Comparison of ENCODE assay signal across 11 mouse cellular contexts in genomic region chr4:145104917-145105316, GRCm38 (mm10).
DNase-seq lines count a peak whose midpoint lies in the region; ATAC-seq lines count a peak whose summit lies in the region.
"Had no signal": no experiment of that assay in that cellular context is flagged by ENCODE, and none has a peak within 500 bp of the region (broad histone marks: within the 10 kb centered on the region; RNA-seq: fewer than 3 reads in every experiment).

No protein-coding gene starts in this region.

- ATAC-seq in neural tube, embryonic 11.5 days (ENCODE audit: insufficient read depth, low FRiP score, low TSS enrichment): peak; percentile 80

- DNase-seq in cerebellum, adult 9-11 months: peak; percentile 19
- DNase-seq in cerebellum, adult 9-10 months: no peak
- DNase-seq in neural tube, embryonic 11.5 days (ENCODE audit: low spot score): peak; percentile 35
- no peak for DNase-seq in neural tube, embryonic 10.5 days (ENCODE audit: extremely low spot score, low spot score)
- DNase-seq in midbrain, embryonic 10.5 days (ENCODE audit: low spot score): peak; percentile 39
- DNase-seq in MN1 (ENCODE audit: low spot score): no peak
- no peak for DNase-seq in testis, postnatal 14 days (ENCODE audit: low spot score)
- no peak for DNase-seq in ovary, postnatal 36 days (ENCODE audit: low spot score)
- DNase-seq: cerebellum, adult 11 months; gastrocnemius, postnatal 36 days; kidney, adult 9 months had no signal

- no peaks in the 10 kb centered on the region for H3K4me1 ChIP-seq in neural tube, embryonic 11.5 days (ENCODE audit: control insufficient read depth, insufficient read depth, low read length)
- H3K4me1 ChIP-seq in midbrain, embryonic 10.5 days: peaks cover 18% of the 10 kb centered on the region

- H3K4me3 ChIP-seq in neural tube, embryonic 11.5 days (ENCODE audit: low read depth, low read length): no peak overlapping the region
- no peak overlapping the region for H3K4me3 ChIP-seq in midbrain, embryonic 10.5 days

- no peaks in the 10 kb centered on the region for H3K27me3 ChIP-seq in neural tube, embryonic 11.5 days (ENCODE audit: control insufficient read depth, insufficient read depth, low read length)
- H3K27me3 ChIP-seq in midbrain, embryonic 10.5 days (ENCODE audit: low read depth, poor library complexity, severe bottlenecking): no peaks in the 10 kb centered on the region

- no peak overlapping the region for H3K9ac ChIP-seq in neural tube, embryonic 11.5 days (ENCODE audit: low read length)

- no peak overlapping the region for H3K4me2 ChIP-seq in neural tube, embryonic 11.5 days (ENCODE audit: low read depth)

- H3K9me3 ChIP-seq in neural tube, embryonic 11.5 days (ENCODE audit: control insufficient read depth, low read length): no peaks in the 10 kb centered on the region
- H3K9me3 ChIP-seq in midbrain, embryonic 10.5 days (replicated peaks): no peaks in the 10 kb centered on the region

- H3K36me3 ChIP-seq in neural tube, embryonic 11.5 days (ENCODE audit: control insufficient read depth, insufficient read depth, low read length): peaks cover 4% of the 10 kb centered on the region
- peaks cover 53% of the 10 kb centered on the region for H3K36me3 ChIP-seq in midbrain, embryonic 10.5 days

- WGBS in neural tube, embryonic 11.5 days: 53% methylated on average over 2 of the region's 2 CpGs
- WGBS in midbrain, embryonic 10.5 days: 25% methylated on average over 2 of the region's 2 CpGs

- H3K27ac ChIP-seq in neural tube, embryonic 11.5 days (ENCODE audit: low read depth, low read length): no peak overlapping the region
- H3K27ac ChIP-seq in midbrain, embryonic 10.5 days (replicated peaks): peak overlapping the region; percentile 74

Comparison
In these comparisons a context has a peak if more than half of its experiments do, and no peak if none do; other contexts are left out.
1. DNase-seq: peak in cerebellum, adult 9-11 months (single experiment), neural tube, embryonic 11.5 days (single experiment) and midbrain, embryonic 10.5 days (single experiment); none in cerebellum, adult 9-10 months (single experiment), neural tube, embryonic 10.5 days (single experiment), MN1 (single experiment), testis, postnatal 14 days (single experiment) and ovary, postnatal 36 days (single experiment).